Mouse (Mus musculus): ENCODE measurements around the gene Glcci1.
"Not testable (repeated sequence)": the region's sequence is repeated elsewhere in the genome, so short reads cannot be mapped to it uniquely, and the experiment has no call there.

Glcci1 gene

DNA sequence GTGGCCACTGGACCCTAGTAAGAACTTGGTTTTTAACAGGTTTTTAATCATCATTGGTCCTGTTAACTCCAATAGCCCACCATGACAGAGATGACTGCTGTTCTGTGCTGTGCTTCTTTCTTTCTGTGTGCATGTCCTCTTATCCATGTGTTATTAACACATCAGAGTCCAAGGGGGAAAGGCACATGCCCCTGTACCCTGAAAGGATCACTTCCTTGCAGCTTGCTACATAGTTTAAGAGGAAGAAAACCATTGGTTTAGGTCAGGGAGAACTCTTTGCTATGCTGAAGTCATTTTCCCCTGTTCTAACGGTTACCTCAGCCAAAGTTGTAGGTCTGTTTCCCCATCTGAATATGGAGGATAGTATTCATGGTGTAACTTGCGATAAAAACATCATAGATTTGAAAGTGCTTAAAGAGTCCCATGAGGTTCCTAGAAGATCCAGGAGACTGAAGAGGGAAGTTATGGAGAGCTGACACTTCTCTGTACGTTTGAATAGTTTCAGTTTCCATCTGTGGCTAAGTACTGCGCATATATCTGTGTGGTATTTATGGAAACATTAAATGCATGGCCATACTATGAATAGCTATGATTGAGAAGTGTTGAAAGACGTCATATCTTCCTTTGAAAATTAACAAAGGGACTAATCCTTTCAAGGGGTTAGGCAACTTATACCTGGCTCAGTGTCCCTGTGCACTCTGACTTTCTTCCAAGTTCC, 14.1 kb upstream of the Glcci1 start:
- no peak for DNase-seq (ENCODE audit: low read depth, low spot score)

DNA sequence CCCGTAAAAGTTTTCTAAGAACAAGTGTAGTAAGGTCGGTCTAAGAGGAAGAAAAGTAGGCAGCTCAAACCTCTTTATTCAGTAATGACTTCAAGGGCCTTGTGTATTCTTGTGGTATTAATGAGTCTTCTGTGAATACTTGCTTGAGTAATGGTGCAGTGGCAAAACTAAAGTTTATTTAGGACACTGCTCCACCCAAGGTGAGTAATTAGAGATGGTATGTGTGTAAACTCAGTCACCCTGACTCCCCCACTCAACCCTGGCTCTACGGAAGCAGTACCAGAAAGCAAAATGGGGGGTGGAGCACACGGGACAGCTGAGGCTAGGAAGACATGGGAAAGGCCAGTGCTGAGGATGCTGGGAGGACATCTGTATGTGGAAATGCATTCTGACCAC, 13.6 kb upstream of the Glcci1 start:
- no peak for DNase-seq (ENCODE audit: low read depth, low spot score)

DNA sequence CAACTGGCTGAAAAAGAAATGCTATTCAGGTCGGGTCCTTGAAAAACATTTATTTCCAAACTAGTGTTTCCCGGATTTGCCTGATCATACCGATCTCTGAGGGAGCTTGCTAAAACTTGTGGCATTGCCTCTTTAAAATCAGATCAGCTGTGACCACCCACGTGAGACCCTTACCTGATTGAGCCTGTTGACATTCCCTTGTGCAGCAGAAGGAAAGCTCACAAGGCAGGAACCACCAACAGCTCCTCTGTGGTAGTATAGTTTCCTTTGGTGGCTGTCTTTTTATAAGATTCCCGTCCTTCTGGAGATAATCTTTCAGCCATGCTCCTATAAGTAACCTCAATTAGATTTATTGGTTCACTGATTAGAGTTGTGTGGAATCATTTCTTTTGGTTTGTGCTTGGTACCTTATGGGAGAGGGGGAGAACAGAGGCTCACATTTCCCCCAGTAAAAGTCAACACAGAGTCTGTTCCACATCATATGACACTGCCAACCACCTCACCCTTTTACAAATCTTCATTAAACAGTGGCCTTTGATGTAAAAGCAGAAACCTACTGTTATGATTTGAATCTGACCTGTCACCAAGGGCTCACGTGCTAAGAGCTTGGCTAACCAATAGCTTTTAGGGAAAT, 12.0 kb upstream of the Glcci1 start:
- DNase-seq (ENCODE audit: low read depth, low spot score), result no peak

GRCm38 (mm10) chr6:8497868-8498257, 11.5 kb upstream of the Glcci1 start:
- no peak for DNase-seq (ENCODE audit: low read depth, low spot score)

DNA sequence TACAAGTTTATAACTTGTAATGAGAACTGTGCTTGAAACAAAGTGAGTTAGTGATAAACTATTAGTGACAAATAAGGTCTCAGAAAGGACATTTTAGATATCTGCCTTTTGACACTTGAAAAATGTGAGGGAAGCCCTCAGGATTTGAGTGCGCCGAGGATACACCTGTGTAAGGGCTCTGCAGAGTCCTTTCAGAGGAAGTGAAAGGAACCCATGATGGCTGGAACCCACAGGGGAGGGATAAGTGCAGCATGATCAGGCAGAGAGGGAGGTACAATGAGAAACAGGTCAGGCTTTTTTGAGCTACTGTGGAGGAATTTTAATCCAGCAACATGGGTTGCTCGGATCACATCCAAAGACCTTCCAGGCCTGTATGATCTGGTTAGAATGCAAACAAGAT, 10.4 kb upstream of the Glcci1 start:
- no peak for DNase-seq (ENCODE audit: low read depth, low spot score)

GRCm38 (mm10) chr6:8503953-8504352, 5.4 kb upstream of the Glcci1 start:
- no peak for DNase-seq (ENCODE audit: low read depth, low spot score)

- DNase-seq (ENCODE audit: low read depth, low spot score), result no peak
Measured at GRCm38 (mm10) chr6:8504521-8505228, 4.7 kb upstream of the Glcci1 start.

GRCm38 (mm10) chr6:8506631-8507030, 2.8 kb upstream of the Glcci1 start:
- no peak for DNase-seq (ENCODE audit: low read depth, low spot score)

- DNase-seq (ENCODE audit: low read depth, low spot score), result peak; percentile 97
Measured at GRCm38 (mm10) chr6:8508883-8509536, 390 bp upstream of the Glcci1 start.

GRCm38 (mm10) chr6:8509961-8510863, 812 bp downstream of the Glcci1 start:
- no peak for DNase-seq (ENCODE audit: low read depth, low spot score)

DNA sequence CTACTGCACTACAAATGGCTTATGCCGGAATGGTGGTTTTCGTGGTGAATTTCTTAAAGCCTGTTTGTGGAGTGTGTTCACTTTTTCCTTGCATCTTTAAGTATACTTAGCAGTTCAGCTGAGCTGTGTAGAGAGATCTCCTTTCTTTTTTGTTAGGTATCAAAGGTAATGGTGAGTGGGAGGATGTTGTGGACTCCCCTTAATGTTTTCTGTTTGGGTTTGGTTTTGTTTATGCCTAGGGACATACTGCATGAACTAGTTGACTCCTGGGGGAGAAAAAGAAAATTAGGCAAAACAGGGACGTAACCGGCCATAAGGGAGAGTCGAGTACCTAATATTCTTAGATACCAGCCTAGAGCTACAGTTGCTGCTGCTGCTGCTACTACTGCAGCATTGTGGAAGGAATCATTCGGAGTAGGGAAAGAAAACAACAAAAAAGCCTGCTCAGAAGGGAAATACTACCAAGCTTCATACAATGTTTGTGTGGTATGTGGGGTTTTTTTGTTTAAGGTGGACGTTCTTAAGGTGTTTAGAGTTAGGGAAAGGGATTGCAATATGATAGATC, 1.5 kb downstream of the Glcci1 start:
- DNase-seq (ENCODE audit: low read depth, low spot score), result no peak

DNA sequence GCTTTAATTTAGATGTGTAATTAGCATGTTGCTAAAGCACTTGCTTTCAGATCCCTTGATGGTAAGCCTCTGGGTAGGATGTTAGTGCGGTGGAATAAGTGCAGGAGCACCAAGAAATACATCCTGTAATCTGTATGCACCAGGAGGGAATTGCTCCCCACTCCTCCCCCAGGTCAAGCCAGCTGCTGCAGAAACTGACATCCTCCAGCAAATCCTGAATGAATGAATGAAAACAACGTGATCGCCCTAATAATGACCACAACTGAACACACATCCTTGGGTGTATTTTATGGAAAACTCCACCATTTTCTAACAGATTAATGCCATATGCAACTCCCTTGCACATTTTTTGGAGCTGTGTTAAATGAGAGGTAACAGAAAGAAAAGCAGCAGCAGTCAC, 2.0 kb downstream of the Glcci1 start:
- DNase-seq (ENCODE audit: low read depth, low spot score), result no peak

DNA sequence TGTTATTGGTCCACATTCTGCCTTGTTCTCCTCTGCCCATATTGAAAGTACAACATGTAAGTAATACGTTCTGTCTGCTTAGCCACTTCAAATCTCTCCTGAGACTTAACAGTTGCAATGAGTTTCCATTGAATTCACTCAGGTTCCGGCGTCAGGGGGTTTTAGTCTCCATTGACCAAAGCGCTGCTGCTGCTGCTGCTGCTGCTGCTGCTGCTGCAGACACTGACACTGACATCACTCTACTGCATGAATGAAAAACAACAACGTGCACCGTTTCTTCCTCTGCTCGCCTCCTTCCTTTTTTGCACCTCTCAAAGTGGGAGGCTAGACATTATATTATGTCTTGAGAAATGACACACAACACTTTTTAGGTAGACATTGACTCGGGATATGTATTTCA, 3.0 kb downstream of the Glcci1 start:
- DNase-seq (ENCODE audit: low read depth, low spot score), result no peak

- DNase-seq (ENCODE audit: low read depth, low spot score), result no peak
Measured at GRCm38 (mm10) chr6:8519687-8520086, 10.3 kb downstream of the Glcci1 start.

- DNase-seq (ENCODE audit: low read depth, low spot score), result no peak
Measured at GRCm38 (mm10) chr6:8521231-8521630, 11.8 kb downstream of the Glcci1 start.

DNA sequence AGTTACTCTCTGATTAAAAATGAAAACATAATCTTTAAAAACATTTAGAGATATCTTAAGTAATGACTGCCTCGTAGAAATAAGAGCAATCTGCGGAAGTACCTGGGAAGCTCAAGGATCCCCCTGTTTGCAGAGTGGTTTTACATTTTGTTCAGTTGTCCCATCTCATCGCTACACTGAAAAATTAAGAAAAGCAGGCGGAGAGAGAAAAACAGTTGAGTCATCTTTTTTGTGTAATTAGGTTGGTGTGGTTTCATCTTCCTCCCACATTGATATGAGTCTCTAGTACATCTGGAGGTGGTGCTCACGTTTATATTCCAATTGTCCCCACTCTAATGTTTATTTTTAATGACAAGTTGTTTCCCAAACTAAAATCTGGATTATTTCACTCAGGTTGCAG, 15.3 kb downstream of the Glcci1 start:
- DNase-seq (ENCODE audit: low read depth, low spot score), result no peak

GRCm38 (mm10) chr6:8531104-8531894, 21.9 kb downstream of the Glcci1 start:
- DNase-seq (ENCODE audit: low read depth, low spot score), result no peak

DNA sequence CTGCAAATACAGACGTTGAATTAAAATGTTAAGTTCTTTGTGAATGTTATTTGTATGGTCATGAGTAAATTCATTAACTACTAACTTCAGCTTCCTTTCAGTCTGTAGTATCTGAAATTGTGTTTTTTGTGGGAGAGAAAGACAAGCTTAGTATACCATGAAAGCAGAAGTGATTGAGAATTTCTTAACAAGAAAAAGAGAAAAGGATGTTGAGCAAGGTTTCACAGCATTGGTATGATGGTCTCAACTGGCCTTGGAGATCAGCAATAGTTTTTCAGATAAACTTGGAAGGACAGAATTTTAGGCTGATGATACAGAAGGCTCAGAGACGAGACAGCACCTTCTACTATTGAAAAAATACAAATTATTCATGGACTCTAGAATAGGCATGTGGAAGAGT, 27.5 kb downstream of the Glcci1 start:
- DNase-seq (ENCODE audit: low read depth, low spot score), result no peak

GRCm38 (mm10) chr6:8541531-8541930, 32.1 kb downstream of the Glcci1 start:
- DNase-seq (ENCODE audit: low read depth, low spot score), result not testable (repeated sequence)

DNA sequence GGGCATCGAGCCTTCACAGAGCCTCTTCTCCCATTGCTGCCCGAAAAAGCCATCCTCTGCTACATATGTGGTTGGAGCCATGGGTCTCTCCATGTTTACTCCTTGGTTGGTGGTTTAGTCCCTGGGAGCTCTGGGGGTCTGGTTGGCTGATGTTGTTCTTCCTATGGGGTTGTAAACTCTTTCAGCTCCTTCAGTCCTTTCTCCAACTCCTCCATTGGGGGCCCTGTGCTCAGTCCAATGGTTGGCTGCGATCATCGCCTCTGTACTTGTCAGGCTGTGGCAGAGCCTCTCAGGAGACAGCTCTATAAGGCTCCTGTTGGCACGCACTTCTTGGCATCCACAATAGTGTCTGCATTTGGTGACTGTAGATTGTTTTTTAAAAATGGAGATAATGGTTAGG, 35.4 kb downstream of the Glcci1 start:
- no peak for DNase-seq (ENCODE audit: low read depth, low spot score)

Data from skeletal muscle tissue, adult 2 months (tissue).